Mouse (Mus musculus) intestine, postnatal 0 days (tissue): ENCODE measurements around the gene Ms4a18. TPM values are rescaled to one million over a fixed set of nuclear protein-coding genes. Genes with fewer than 3 reads are reported as not detected.
A peak's percentile ranks its signal among the peaks of the same experiment; 100 is the strongest.

Experiments
- ATAC-seq: fragments of 200-750 bp; cut with Nextera tagmentation; 2 replicates; pipeline ENCODE4 v1.8.0; 2017; ENCODE audit warnings: mild to moderate bottlenecking, moderate TSS enrichment, moderate library complexity
- H3K27ac ChIP-seq: fragments of 300-500 bp; sonication (generic); 2 replicates; pipeline ENCODE4 v1.5.1; 2014; ENCODE audit warnings: mild to moderate bottlenecking, low read depth, low read length, moderate library complexity
- H3K27me3 ChIP-seq: fragments of 300-500 bp; sonication (generic); replicated peaks from 2 replicates; pipeline ENCODE4 v1.6.1; 2014; ENCODE audit warnings: low read length, mixed read lengths; ENCODE audit not compliant: control insufficient read depth, insufficient read depth
- H3K36me3 ChIP-seq: fragments of 300-500 bp; sonication (generic); 2 replicates; pipeline ENCODE4 v1.6.1; 2014; ENCODE audit warnings: mild to moderate bottlenecking, moderate library complexity; ENCODE audit not compliant: control insufficient read depth, insufficient read depth
- H3K4me1 ChIP-seq: fragments of 300-500 bp; sonication (generic); replicated peaks from 2 replicates; pipeline ENCODE4 v1.6.1; 2014; ENCODE audit warnings: antibody characterized with exemption, low read length, mixed read lengths; ENCODE audit not compliant: control insufficient read depth, insufficient read depth
- H3K4me2 ChIP-seq: fragments of 300-500 bp; sonication (generic); replicated peaks from 2 replicates; pipeline ENCODE4 v1.6.1; 2014; ENCODE audit warnings: low read depth, mild to moderate bottlenecking, moderate library complexity
- H3K4me3 ChIP-seq: fragments of 300-500 bp; sonication (generic); 2 replicates; pipeline ENCODE4 v1.5.1; 2014; ENCODE audit warnings: low read depth, low read length
- H3K9ac ChIP-seq: fragments of 300-500 bp; sonication (generic); 2 replicates; pipeline ENCODE4 v1.6.1; 2014; ENCODE audit warnings: mild to moderate bottlenecking, low read depth, low read length
- H3K9me3 ChIP-seq: fragments of 300-500 bp; sonication (generic); 2 replicates; pipeline ENCODE4 v1.6.1; 2016; ENCODE audit warnings: mixed run types; ENCODE audit not compliant: control insufficient read depth
- CTCF ChIP-seq: sonication (generic); IDR thresholded peaks from 2 replicates; pipeline ENCODE4 v1.5.1; 2016; ENCODE audit warnings: low read depth, mild to moderate bottlenecking, control low read depth, antibody characterized with exemption, moderate library complexity
- WGBS: fragments of 180-500 bp; shearing (Covaris S2); extraction: QIAGEN DNeasy Blood & Tissue Kit; methylation state at CpG from one replicate; pipeline ENCODE4 v1.1.7; 2014; 5-methylcytosine and 5-hydroxymethylcytosine counted together
- polyA plus RNA-seq: library from polyadenylated mRNA; unstranded; fragments of >200 nt; fragmentation: Nextera tagmentation; extraction: Ambion mirVana; gene quantifications from 2 replicates; pipeline ENCODE4 v1.2.1, GENCODE M21; 2015

Ms4a18 gene
- polyA plus RNA-seq, 1 experiment from 2014 or later, result 31.8 TPM

GRCm38 (mm10) chr19:10949558-10949957 is 68.3 kb downstream of the Ms4a18 start:
- Histone ChIP-seq H3K36me3 (peaks cover 10% of the 10 kb centered on the region; the same call in 1 of the 2 replicates), H3K4me2 (peak overlapping the region; percentile 87), H3K9ac (peak overlapping the region; percentile 53; the same call in 1 of the 2 replicates), H3K4me1 (0 out of 2 replicates have a peak, but pooled peaks cover 8% of the 10 kb centered on the region), H3K9me3 (no peaks in the 10 kb centered on the region), H3K4me3 (peak overlapping the region; percentile 73), H3K27me3 (no peaks in the 10 kb centered on the region), H3K27ac (no peak overlapping the region)
- TF ChIP-seq CTCF, result no peak
- 31% methylated on average over 9 of the region's 9 CpGs for WGBS
- no peak for ATAC-seq

- Histone ChIP-seq H3K4me3 (peak within 1 kb of the TSS; percentile 73), H3K4me2 (peak within 1 kb of the TSS; percentile 87), H3K27ac (peak within 1 kb of the TSS; percentile 57), H3K36me3 (peaks cover 15% of the 10 kb centered on the region; the same call in 1 of the 2 replicates), H3K4me1 (0 out of 2 replicates have a peak, but pooled peaks cover 8% of the 10 kb centered on the region), H3K27me3 (no peaks in the 10 kb centered on the region), H3K9me3 (no peaks in the 10 kb centered on the region), H3K9ac (peak within 1 kb of the TSS; percentile 84)
- peak; percentile 98 for ATAC-seq
- no peak for TF ChIP-seq CTCF
- WGBS, result under 1% methylated on average over 30 of the region's 30 CpGs
These were observed 68.7 kb downstream of the Ms4a18 start, which contains the start of gene Ccdc86 for GRCm38 (mm10) chr19:10949112-10949511. Gene Ccdc86, minus strand, starts transcription at chr19:10949266.

GRCm38 (mm10) chr19:10948416-10948815 is 69.4 kb downstream of the Ms4a18 start:
- H3K27me3 ChIP-seq, result no peaks in the 10 kb centered on the region
- H3K9ac ChIP-seq, result peak overlapping the region; percentile 84
- H3K9me3 ChIP-seq, result no peaks in the 10 kb centered on the region
- peaks cover 22% of the 10 kb centered on the region; the same call in 1 of the 2 replicates for H3K36me3 ChIP-seq
- peak overlapping the region; percentile 73 for H3K4me3 ChIP-seq
- 0 out of 2 replicates have a peak, but pooled peaks cover 8% of the 10 kb centered on the region for H3K4me1 ChIP-seq
- peak overlapping the region; percentile 87 for H3K4me2 ChIP-seq
- WGBS, result under 1% methylated on average over 20 of the region's 20 CpGs
- no peak for TF ChIP-seq CTCF
- peak; percentile 4; the same call in 1 of the 2 replicates for ATAC-seq
- H3K27ac ChIP-seq, result peak overlapping the region; percentile 57

- 77% methylated on average over 5 of the region's 5 CpGs for WGBS
- Histone ChIP-seq H3K27ac (no peak overlapping the region), H3K4me3 (peak overlapping the region; percentile 73), H3K9me3 (no peaks in the 10 kb centered on the region), H3K36me3 (peaks cover 33% of the 10 kb centered on the region), H3K9ac (peak overlapping the region; percentile 84), H3K27me3 (no peaks in the 10 kb centered on the region), H3K4me1 (0 out of 2 replicates have a peak, but pooled peaks cover 8% of the 10 kb centered on the region), H3K4me2 (peak overlapping the region; percentile 87)
- no peak for ATAC-seq
- no peak for TF ChIP-seq CTCF
These were observed 70.6 kb downstream of the Ms4a18 start for GRCm38 (mm10) chr19:10947219-10947618.

Other genes starting within 250 kb of the Ms4a18 start
- 0.05 TPM in 1 of 2 replicates, not detected in the other for gene Cd6, start 188.0 kb downstream of the Ms4a18 start, polyA plus RNA-seq
- gene Slc15a3, start 178.3 kb downstream of the Ms4a18 start, polyA plus RNA-seq, result 0.93 and 0.94 TPM in 2 replicates
- 7.1 and 7.5 TPM in 2 replicates for gene Tmem132a, start 148.1 kb downstream of the Ms4a18 start, polyA plus RNA-seq
- 35.8 and 36.2 TPM in 2 replicates for gene Tmem109, start 136.0 kb downstream of the Ms4a18 start, polyA plus RNA-seq
- 20.3 and 24.6 TPM in 2 replicates for gene Prpf19, start 122.8 kb downstream of the Ms4a18 start, polyA plus RNA-seq
- gene Zp1, start 97.4 kb downstream of the Ms4a18 start, polyA plus RNA-seq, result not detected in 2 replicates
- not detected in 2 replicates for gene Ptgdr2, start 80.9 kb downstream of the Ms4a18 start, polyA plus RNA-seq
- 11.0 and 12.4 TPM in 2 replicates for gene Ccdc86, start 68.8 kb downstream of the Ms4a18 start, polyA plus RNA-seq
- gene Ms4a10, start 43.4 kb downstream of the Ms4a18 start, polyA plus RNA-seq, result 854 and 883 TPM in 2 replicates
- gene Ms4a15, start 24.8 kb downstream of the Ms4a18 start, polyA plus RNA-seq, result 0.34 and 0.44 TPM in 2 replicates
- gene Ms4a8a, start 63.1 kb upstream of the Ms4a18 start, polyA plus RNA-seq, result 66.9 and 75.7 TPM in 2 replicates
- gene 1700017D01Rik, start 112.8 kb upstream of the Ms4a18 start, polyA plus RNA-seq, result not detected in 2 replicates
- not detected in 2 replicates for gene 1700025F22Rik, start 147.3 kb upstream of the Ms4a18 start, polyA plus RNA-seq
- gene Ms4a13, start 178.7 kb upstream of the Ms4a18 start, polyA plus RNA-seq, result not detected in 2 replicates
- gene Ms4a12, start 214.4 kb upstream of the Ms4a18 start, polyA plus RNA-seq, result 0.98 and 1.0 TPM in 2 replicates
- 0.12 and 0.16 TPM in 2 replicates for gene Ms4a1, start 248.2 kb upstream of the Ms4a18 start, polyA plus RNA-seq